Mouse (Mus musculus) ES-E14 (cell line): ENCODE measurements around the gene Szrd1.

Source experiments
- CHD2 ChIP-seq: IDR thresholded peaks from 2 replicates; pipeline ENCODE4 v1.6.1; 2014; ENCODE audit warnings: mild to moderate bottlenecking, low read depth, low read length, inconsistent platforms
- HCFC1 ChIP-seq: IDR thresholded peaks from 2 replicates; pipeline ENCODE4 v1.6.1; 2012; ENCODE audit warnings: low read length, inconsistent platforms, borderline replicate concordance; ENCODE audit not compliant: insufficient read depth
- MAFK ChIP-seq: IDR thresholded peaks from 2 replicates; pipeline ENCODE4 v1.6.1; 2014; ENCODE audit warnings: mild to moderate bottlenecking, low read depth, low read length, inconsistent platforms; ENCODE audit not compliant: insufficient read depth
- ZC3H11A ChIP-seq: IDR thresholded peaks from 2 replicates; pipeline ENCODE4 v1.6.1; 2012; ENCODE audit warnings: low read depth, mild to moderate bottlenecking, inconsistent platforms, low read length, borderline replicate concordance
- ZNF384 ChIP-seq: IDR thresholded peaks from 2 replicates; pipeline ENCODE4 v1.6.1; 2012; ENCODE audit warnings: low read depth, low read length, inconsistent platforms

- no peak for TF ChIP-seq CHD2
- TF ChIP-seq ZC3H11A: no peak
- no peak for TF ChIP-seq HCFC1
- TF ChIP-seq MAFK: no peak
- no peak for TF ChIP-seq ZNF384
Measured at GRCm38 (mm10) chr4:141101855-141102254, 37.7 kb downstream of the Szrd1 start.
